ENCODE assay signal across 7 mouse cellular contexts in the genomic region with DNA sequence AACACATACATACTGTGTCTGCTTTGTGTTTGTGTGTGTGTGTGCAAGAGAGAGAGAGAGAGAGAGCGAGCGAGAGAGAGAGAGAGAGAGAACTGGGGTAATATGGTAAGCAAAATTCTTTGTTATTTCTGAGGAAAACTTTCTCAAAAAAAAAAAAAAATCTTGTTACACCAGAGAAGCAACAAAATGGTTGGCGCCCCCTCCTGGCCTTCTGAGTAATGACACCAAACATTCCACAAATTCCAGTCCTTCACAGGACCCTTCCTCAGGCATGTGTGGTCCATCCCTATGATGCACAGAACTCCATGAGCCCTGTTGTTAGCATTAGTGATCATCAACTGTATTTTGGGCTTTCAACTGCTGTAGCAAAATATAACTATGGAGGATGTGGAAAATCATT.
DNase-seq lines count a peak whose midpoint lies in the region; ATAC-seq lines count a peak whose summit lies in the region.

No protein-coding gene starts in this region.

- ATAC-seq in erythroid progenitor cell, adult 5-6 weeks (replicated peaks; ENCODE audit: low FRiP score, poor library complexity, severe bottlenecking): no peak

- DNase-seq in kidney, adult 9 months: peak; percentile 1
- no peak for DNase-seq in kidney, postnatal 14 days
- peak; percentile 5 to 10 for DNase-seq in right cerebral cortex, adult 2 months (ENCODE audit: low spot score in 2 of 2)
- DNase-seq in right cerebral cortex, postnatal 36 days (ENCODE audit: low spot score in 2 of 2): no peak
- peak; percentile 2 for DNase-seq in adipocyte (ENCODE audit: low spot score)
- DNase-seq in mesoderm, embryonic 11.5 days (ENCODE audit: low read depth, low spot score): peak; percentile 56

Comparison
In these comparisons a context has a peak if more than half of its experiments do, and no peak if none do; other contexts are left out.
1. DNase-seq: peak in kidney, adult 9 months (single experiment), right cerebral cortex, adult 2 months (2 of 2), adipocyte (single experiment) and mesoderm, embryonic 11.5 days (single experiment); none in kidney, postnatal 14 days (single experiment) and right cerebral cortex, postnatal 36 days (0 of 2).